Mouse (Mus musculus): Measurements from ENCODE around the gene Igf2. TPM values are rescaled to one million over a fixed set of nuclear protein-coding genes. Genes with fewer than 3 reads are reported as not detected.

Gene Igf2
- polyA plus RNA-seq, 1 experiment, result not detected

DNA sequence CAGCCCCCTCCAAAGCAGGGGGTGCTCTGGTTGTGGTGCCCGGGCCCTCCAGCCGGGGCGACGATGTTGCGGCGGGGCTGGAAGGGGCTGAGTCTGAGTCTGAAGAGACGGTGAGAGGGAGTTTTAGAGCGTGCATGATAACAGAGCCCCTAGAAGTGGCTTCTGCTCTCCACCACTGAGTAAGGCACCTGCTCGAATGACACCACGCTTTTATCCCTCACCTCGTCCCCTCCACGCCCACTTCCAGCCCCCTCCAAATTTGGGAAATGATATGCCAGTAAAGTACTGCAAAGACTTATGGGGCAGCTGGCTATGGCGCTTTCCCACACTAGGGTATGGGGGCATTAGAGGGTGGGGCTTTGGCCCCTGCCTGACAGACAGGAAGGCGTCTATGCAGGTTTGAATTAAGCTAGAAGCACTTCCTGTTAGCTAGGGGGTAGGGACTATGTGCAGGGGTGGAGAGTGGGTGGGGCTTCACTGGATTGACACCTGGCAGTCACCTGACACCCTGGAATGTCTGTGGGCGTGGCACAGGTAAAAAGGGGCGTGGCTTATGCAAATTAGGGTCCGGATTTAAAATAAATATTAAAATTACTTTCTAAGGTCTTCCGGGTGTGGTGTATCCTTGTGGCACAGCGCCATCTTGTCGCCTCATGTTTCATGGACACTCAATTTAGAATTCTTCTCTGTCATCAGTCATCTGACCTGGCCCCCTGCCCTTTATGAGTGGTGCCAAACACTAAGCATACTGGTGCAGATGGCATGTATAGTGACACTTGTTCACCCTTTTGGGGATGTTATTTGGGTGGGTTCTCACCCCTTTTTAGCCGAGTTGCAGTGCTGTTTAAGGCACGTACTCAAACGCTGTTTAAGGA is 3.4 kb upstream of the Igf2 start, which contains the start of gene Gm49394:
Gm49394 (minus strand) TSS at position 192 of the 875 bp plus-strand sequence.
- 84% methylated on average over 23 of the region's 23 CpGs for WGBS
- TF ChIP-seq POLR2A (IDR thresholded peaks at IDR 0.05; ENCODE audit: insufficient read depth, low read depth, low read length), result no peak
- no peak for TF ChIP-seq CTCF (IDR thresholded peaks at IDR 0.05; ENCODE audit: insufficient read depth, low read depth, low read length)
- Histone ChIP-seq H3K27ac (ENCODE audit: insufficient read depth, low read depth, low read length) (no peak within 1 kb of the TSS), H3K4me1 (ENCODE audit: control insufficient read depth, insufficient read depth, low read length) (no peaks in the 10 kb centered on the region), H3K4me3 (ENCODE audit: insufficient read depth, low read depth, low read length) (no peak within 1 kb of the TSS)

DNA sequence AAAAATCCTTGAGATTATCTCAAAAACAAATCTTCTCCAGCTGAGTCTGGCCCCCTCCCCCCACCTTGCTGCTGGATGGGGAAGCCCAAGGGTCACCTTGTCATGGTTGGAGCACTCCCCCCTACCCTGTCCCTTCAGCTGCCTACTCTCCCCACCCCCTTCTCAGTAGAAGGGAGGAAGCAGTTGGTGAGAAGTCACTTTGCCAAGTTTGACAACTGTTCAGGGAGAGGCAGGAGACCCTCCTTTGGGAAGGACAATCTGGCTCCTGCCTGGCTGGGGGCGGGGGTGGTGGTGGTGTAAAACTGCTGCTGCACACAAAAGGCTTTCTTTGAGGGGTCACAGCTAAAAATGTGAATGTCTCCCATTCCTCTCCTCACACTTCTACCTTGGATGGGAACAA is 1.7 kb upstream of the Igf2 start:
- no peak for TF ChIP-seq POLR2A (IDR thresholded peaks at IDR 0.05; ENCODE audit: insufficient read depth, low read depth, low read length)
- TF ChIP-seq CTCF (IDR thresholded peaks at IDR 0.05; ENCODE audit: insufficient read depth, low read depth, low read length), result no peak
- Histone ChIP-seq H3K27ac (ENCODE audit: insufficient read depth, low read depth, low read length) (no peak overlapping the region), H3K4me1 (ENCODE audit: control insufficient read depth, insufficient read depth, low read length) (peaks cover 6% of the 10 kb centered on the region; the same call in 1 of the 2 replicates), H3K4me3 (ENCODE audit: insufficient read depth, low read depth, low read length) (no peak overlapping the region)
- 90% methylated on average over 1 of the region's 1 CpGs for WGBS

GRCm38 (mm10) chr7:142667521-142667920 is 905 bp upstream of the Igf2 start:
- no peak overlapping the region for H3K4me3 ChIP-seq (ENCODE audit: insufficient read depth, low read depth, low read length)
- TF ChIP-seq CTCF (IDR thresholded peaks at IDR 0.05; ENCODE audit: insufficient read depth, low read depth, low read length), result no peak
- TF ChIP-seq POLR2A (IDR thresholded peaks at IDR 0.05; ENCODE audit: insufficient read depth, low read depth, low read length), result no peak
- no peak overlapping the region for H3K27ac ChIP-seq (ENCODE audit: insufficient read depth, low read depth, low read length)
- WGBS, result 98% methylated on average over 18 of the region's 18 CpGs
- H3K4me1 ChIP-seq (ENCODE audit: control insufficient read depth, insufficient read depth, low read length), result peaks cover 6% of the 10 kb centered on the region; the same call in 1 of the 2 replicates

GRCm38 (mm10) chr7:142666109-142666508 is 507 bp downstream of the Igf2 start:
- Histone ChIP-seq H3K27ac (ENCODE audit: insufficient read depth, low read depth, low read length) (no peak overlapping the region), H3K4me1 (ENCODE audit: control insufficient read depth, insufficient read depth, low read length) (peaks cover 6% of the 10 kb centered on the region; the same call in 1 of the 2 replicates), H3K4me3 (ENCODE audit: insufficient read depth, low read depth, low read length) (no peak overlapping the region)
- TF ChIP-seq CTCF (IDR thresholded peaks at IDR 0.05; ENCODE audit: insufficient read depth, low read depth, low read length) (no peak), POLR2A (IDR thresholded peaks at IDR 0.05; ENCODE audit: insufficient read depth, low read depth, low read length) (no peak)
- WGBS, result 90% methylated on average over 4 of the region's 4 CpGs

DNA sequence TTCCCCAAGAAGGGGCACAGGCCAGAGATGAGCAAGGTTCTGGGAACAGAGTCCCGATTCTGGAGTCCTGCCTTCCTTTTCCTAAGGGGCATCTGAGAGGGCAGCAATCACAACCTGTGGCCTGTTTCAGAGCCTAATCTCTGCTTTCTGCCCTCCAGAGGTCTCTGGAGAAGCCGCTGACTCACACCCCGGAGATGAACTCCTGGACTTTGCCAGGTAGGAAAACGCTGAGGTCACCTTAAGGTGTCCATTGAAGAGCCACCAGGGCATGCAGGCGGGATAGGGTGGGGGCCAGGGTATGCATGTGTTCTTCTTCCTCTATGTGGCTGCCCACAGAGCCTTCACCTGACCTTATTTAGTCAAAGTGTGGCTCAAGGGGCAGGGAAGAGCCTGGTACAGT is 1.3 kb downstream of the Igf2 start:
- no peak overlapping the region for H3K27ac ChIP-seq (ENCODE audit: insufficient read depth, low read depth, low read length)
- WGBS, result 72% methylated on average over 5 of the region's 5 CpGs
- peaks cover 11% of the 10 kb centered on the region for H3K4me1 ChIP-seq (ENCODE audit: control insufficient read depth, insufficient read depth, low read length)
- H3K4me3 ChIP-seq (ENCODE audit: insufficient read depth, low read depth, low read length), result no peak overlapping the region
- no peak for TF ChIP-seq CTCF (IDR thresholded peaks at IDR 0.05; ENCODE audit: insufficient read depth, low read depth, low read length)
- TF ChIP-seq POLR2A (IDR thresholded peaks at IDR 0.05; ENCODE audit: insufficient read depth, low read depth, low read length), result no peak

GRCm38 (mm10) chr7:142664465-142665029 is 2.1 kb downstream of the Igf2 start:
- Histone ChIP-seq H3K27ac (ENCODE audit: insufficient read depth, low read depth, low read length) (no peak overlapping the region), H3K4me1 (ENCODE audit: control insufficient read depth, insufficient read depth, low read length) (peaks cover 14% of the 10 kb centered on the region), H3K4me3 (ENCODE audit: insufficient read depth, low read depth, low read length) (no peak overlapping the region)
- TF ChIP-seq CTCF (IDR thresholded peaks at IDR 0.05; ENCODE audit: insufficient read depth, low read depth, low read length), result no peak
- TF ChIP-seq POLR2A (IDR thresholded peaks at IDR 0.05; ENCODE audit: insufficient read depth, low read depth, low read length), result no peak
- WGBS, result 15% methylated on average over 9 of the region's 9 CpGs

DNA sequence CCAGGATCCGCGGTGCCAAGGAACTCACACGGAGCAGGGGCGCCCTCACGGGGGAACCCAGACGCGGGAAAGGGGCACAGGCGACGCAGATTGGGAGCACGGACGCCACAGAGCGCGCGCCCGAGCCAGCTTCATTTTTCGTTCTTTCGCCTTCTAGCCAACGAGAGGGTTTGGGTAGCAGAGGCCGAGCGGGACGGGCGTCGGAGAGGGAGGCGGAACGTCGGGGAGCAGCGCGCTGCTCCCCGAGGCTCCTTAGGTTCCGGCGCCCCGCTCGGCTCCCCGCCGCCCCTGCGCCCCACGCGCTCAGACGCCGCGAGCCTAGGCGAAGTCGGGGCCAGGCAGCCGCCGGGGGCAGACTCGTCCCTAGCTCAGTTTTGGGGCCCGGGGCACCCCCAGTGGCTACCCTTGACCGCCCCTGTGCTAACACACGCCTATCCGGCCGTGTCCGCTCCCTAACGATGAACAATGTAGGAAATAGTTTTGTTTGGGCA is 2.6 kb downstream of the Igf2 start:
- TF ChIP-seq CTCF (IDR thresholded peaks at IDR 0.05; ENCODE audit: insufficient read depth, low read depth, low read length), result no peak
- Histone ChIP-seq H3K4me1 (ENCODE audit: control insufficient read depth, insufficient read depth, low read length) (peaks cover 16% of the 10 kb centered on the region), H3K4me3 (ENCODE audit: insufficient read depth, low read depth, low read length) (no peak overlapping the region), H3K27ac (ENCODE audit: insufficient read depth, low read depth, low read length) (no peak overlapping the region)
- WGBS, result 2% methylated on average over 53 of the region's 53 CpGs

DNA sequence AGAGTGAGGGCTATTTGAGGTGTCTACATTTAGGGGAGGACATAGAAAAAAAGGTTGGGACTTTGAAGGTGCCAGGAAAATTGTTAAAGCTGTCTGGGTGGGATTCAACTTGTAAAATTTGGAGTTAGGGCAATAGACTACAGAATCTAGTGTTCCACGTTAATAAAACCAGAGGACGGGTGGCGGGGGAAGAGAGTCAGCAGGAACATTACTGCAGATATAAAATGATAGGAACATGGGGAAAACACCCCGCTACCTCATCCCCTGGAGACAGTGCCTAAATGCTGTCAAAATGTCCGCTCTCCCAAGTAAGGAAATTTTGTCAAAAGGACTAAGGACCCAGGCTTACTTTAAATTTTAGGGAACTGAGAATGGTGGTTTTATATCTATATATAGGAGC is 3.5 kb downstream of the Igf2 start:
- TF ChIP-seq CTCF (IDR thresholded peaks at IDR 0.05; ENCODE audit: insufficient read depth, low read depth, low read length), result no peak
- no peak for TF ChIP-seq POLR2A (IDR thresholded peaks at IDR 0.05; ENCODE audit: insufficient read depth, low read depth, low read length)
- no peak overlapping the region for H3K4me3 ChIP-seq (ENCODE audit: insufficient read depth, low read depth, low read length)
- whole genome bisulfite sequencing, result 18% methylated on average over 5 of the region's 5 CpGs
- no peak overlapping the region for H3K27ac ChIP-seq (ENCODE audit: insufficient read depth, low read depth, low read length)
- peaks cover 24% of the 10 kb centered on the region for H3K4me1 ChIP-seq (ENCODE audit: control insufficient read depth, insufficient read depth, low read length)

DNA sequence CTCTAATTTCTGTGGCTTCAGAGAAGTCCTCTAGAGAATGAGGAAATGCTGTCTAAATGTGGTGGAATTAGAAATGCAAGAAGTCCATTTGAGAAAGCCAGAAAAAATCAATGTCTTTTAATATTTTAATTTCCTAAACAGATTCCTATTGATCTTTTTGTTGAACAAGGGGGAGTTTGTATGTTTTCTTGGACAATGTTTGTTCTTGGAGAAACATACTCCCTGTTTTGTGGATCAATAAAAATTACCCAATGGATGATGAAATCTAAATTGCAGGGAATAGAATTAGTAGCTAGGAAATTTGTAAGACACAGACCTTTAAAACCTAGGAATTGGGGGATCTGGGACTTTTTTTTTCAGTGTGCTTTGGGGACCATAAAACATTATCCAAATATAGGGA is 4.8 kb downstream of the Igf2 start:
- Histone ChIP-seq H3K4me3 (ENCODE audit: insufficient read depth, low read depth, low read length) (no peak overlapping the region), H3K27ac (ENCODE audit: insufficient read depth, low read depth, low read length) (no peak overlapping the region), H3K4me1 (ENCODE audit: control insufficient read depth, insufficient read depth, low read length) (peaks cover 25% of the 10 kb centered on the region)
- TF ChIP-seq CTCF (IDR thresholded peaks at IDR 0.05; ENCODE audit: insufficient read depth, low read depth, low read length) (no peak), POLR2A (IDR thresholded peaks at IDR 0.05; ENCODE audit: insufficient read depth, low read depth, low read length) (no peak)

Data from olfactory bulb, adult 2 months (tissue).